Mouse (Mus musculus) MEL (cell line): ENCODE measurements around the gene Gm10964. TPM values are rescaled to one million over a fixed set of nuclear protein-coding genes. Genes with fewer than 3 reads are reported as not detected.

Experiments used
- DNase-seq: peaks from one replicate; pipeline ENCODE4 v3.0.0; 2011; ENCODE audit warnings: low read depth, low spot score
- H3K27ac ChIP-seq: 2 replicates; pipeline ENCODE4 v1.5.1; 2012; ENCODE audit warnings: low read depth, mild to moderate bottlenecking, control low read depth, low read length, moderate library complexity; ENCODE audit not compliant: control insufficient read depth
- H3K27me3 ChIP-seq, 2 experiments: fragments of 150-350 bp in 1 of 2; sonication (generic) in 1 of 2; 2 replicates each; pipeline ENCODE4 v1.6.1; 2012; ENCODE audit warnings: low read length in 2 of 2, mild to moderate bottlenecking in 2 of 2, improper control_type of control experiment in 1 of 2, moderate library complexity in 1 of 2; ENCODE audit not compliant: insufficient read depth in 2 of 2, control insufficient read depth in 1 of 2
- H3K36me3 ChIP-seq, 2 experiments: 2 replicates each; pipeline ENCODE4 v1.6.1; 2012 to 2014; ENCODE audit warnings: low read length in 2 of 2, improper control_type of control experiment in 1 of 2, inconsistent platforms in 1 of 2, mild to moderate bottlenecking in 1 of 2; ENCODE audit not compliant: insufficient read depth in 2 of 2, control insufficient read depth in 1 of 2
- H3K4me1 ChIP-seq, 2 experiments: fragments of 150-350 bp in 1 of 2; sonication (generic) in 1 of 2; 2 replicates each; pipeline ENCODE4 v1.6.1; 2012; ENCODE audit warnings: low read length in 2 of 2, improper control_type of control experiment in 1 of 2, mild to moderate bottlenecking in 1 of 2; ENCODE audit not compliant: insufficient read depth in 2 of 2, control insufficient read depth in 1 of 2
- H3K4me3 ChIP-seq, 2 experiments: fragments of 150-350 bp in 1 of 2; sonication (generic) in 1 of 2; 2 replicates each; pipeline ENCODE4 v1.5.1; 2012; ENCODE audit warnings: low read depth in 2 of 2, low read length in 2 of 2, mild to moderate bottlenecking in 2 of 2, moderate library complexity in 2 of 2, control low read depth in 1 of 2, improper control_type of control experiment in 1 of 2; ENCODE audit not compliant: control insufficient read depth in 1 of 2, insufficient read depth in 1 of 2
- H3K79me2 ChIP-seq: 2 replicates; pipeline ENCODE4 v1.6.1; 2012; ENCODE audit warnings: mild to moderate bottlenecking, low read length, moderate library complexity; ENCODE audit not compliant: control insufficient read depth, poor library complexity, insufficient read depth
- H3K9ac ChIP-seq: 2 replicates; pipeline ENCODE4 v1.6.1; 2012; ENCODE audit warnings: low read depth, mild to moderate bottlenecking, control low read depth, low read length, moderate library complexity; ENCODE audit not compliant: control insufficient read depth, poor library complexity, severe bottlenecking
- H3K9me3 ChIP-seq: fragments of 150-350 bp; sonication (generic); replicated peaks from 2 replicates; pipeline ENCODE4 v1.6.1; 2012; ENCODE audit warnings: mild to moderate bottlenecking, low read length, improper control_type of control experiment, moderate library complexity; ENCODE audit not compliant: insufficient read depth
- CHD1 ChIP-seq: IDR thresholded peaks from 2 replicates; pipeline ENCODE4 v1.6.1; 2012; ENCODE audit warnings: low read depth, mild to moderate bottlenecking, inconsistent platforms, low read length, improper control_type of control experiment
- E2F4 ChIP-seq: IDR thresholded peaks from 2 replicates; pipeline ENCODE4 v1.6.1; 2011; ENCODE audit warnings: low read depth, low read length, improper control_type of control experiment, borderline replicate concordance
- ELF1 ChIP-seq: IDR thresholded peaks from 2 replicates; pipeline ENCODE4 v1.6.1; 2014; ENCODE audit warnings: low read depth, mild to moderate bottlenecking, inconsistent platforms, low read length, improper control_type of control experiment, moderate library complexity
- EP300 ChIP-seq, 2 experiments: IDR thresholded peaks; 2 replicates each; pipeline ENCODE4 v1.6.1; 2011; ENCODE audit warnings: improper control_type of control experiment in 2 of 2, low read length in 2 of 2, low read depth in 1 of 2, mild to moderate bottlenecking in 1 of 2
- ETS1 ChIP-seq: IDR thresholded peaks from 2 replicates; pipeline ENCODE4 v1.6.1; 2012; ENCODE audit warnings: low read depth, mild to moderate bottlenecking, inconsistent platforms, low read length, improper control_type of control experiment, moderate library complexity
- GABPA ChIP-seq: IDR thresholded peaks from 2 replicates; pipeline ENCODE4 v1.6.1; 2012; ENCODE audit warnings: low read depth, mild to moderate bottlenecking, inconsistent platforms, low read length, improper control_type of control experiment, moderate library complexity
- GATA1 ChIP-seq: IDR thresholded peaks from 2 replicates; pipeline ENCODE4 v1.6.1; 2011; ENCODE audit warnings: low read depth, low read length, improper control_type of control experiment
- JUND ChIP-seq: IDR thresholded peaks from 2 replicates; pipeline ENCODE4 v1.6.1; 2011; ENCODE audit warnings: low read depth, mild to moderate bottlenecking, improper control_type of control experiment, low read length
- KAT2A ChIP-seq: conservative IDR thresholded peaks from 2 replicates; pipeline ENCODE4 v1.6.1; 2012; ENCODE audit warnings: low read depth, low read length, improper control_type of control experiment, inconsistent platforms
- MAX ChIP-seq: IDR thresholded peaks from 2 replicates; pipeline ENCODE4 v1.6.1; 2011; ENCODE audit warnings: low read length, improper control_type of control experiment
- MYC ChIP-seq: IDR thresholded peaks from 2 replicates; pipeline ENCODE4 v1.6.1; 2011; ENCODE audit warnings: low read depth, mild to moderate bottlenecking, low read length, improper control_type of control experiment, moderate library complexity
- NRF1 ChIP-seq: IDR thresholded peaks from 2 replicates; pipeline ENCODE4 v1.6.1; 2014; ENCODE audit warnings: low read depth, mild to moderate bottlenecking, inconsistent platforms, low read length, improper control_type of control experiment, moderate library complexity; ENCODE audit not compliant: poor library complexity, insufficient read depth, severe bottlenecking
- POLR2A ChIP-seq, 2 experiments: IDR thresholded peaks; 2 replicates each; pipeline ENCODE4 v1.6.1; 2011 to 2012; ENCODE audit warnings: low read length in 2 of 2, mild to moderate bottlenecking in 2 of 2, control low read depth in 1 of 2, improper control_type of control experiment in 1 of 2, low read depth in 1 of 2, moderate library complexity in 1 of 2; ENCODE audit not compliant: control insufficient read depth in 1 of 2, insufficient read depth in 1 of 2, poor library complexity in 1 of 2
- POLR2AphosphoS5 ChIP-seq: IDR thresholded peaks from 2 replicates; pipeline ENCODE4 v1.6.1; 2012; ENCODE audit warnings: low read depth, borderline replicate concordance, mild to moderate bottlenecking, inconsistent platforms, low read length, moderate library complexity, mixed read lengths
- RCOR1 ChIP-seq: IDR thresholded peaks from 2 replicates; pipeline ENCODE4 v1.6.1; 2012; ENCODE audit warnings: low read depth, mild to moderate bottlenecking, inconsistent platforms, low read length, improper control_type of control experiment
- UBTF ChIP-seq: IDR thresholded peaks from 2 replicates; pipeline ENCODE4 v1.6.1; 2012; ENCODE audit warnings: low read depth, mild to moderate bottlenecking, inconsistent platforms, low read length, improper control_type of control experiment, moderate library complexity, borderline replicate concordance; ENCODE audit not compliant: insufficient read depth
- ZMIZ1 ChIP-seq: IDR thresholded peaks from 2 replicates; pipeline ENCODE4 v1.6.1; 2012; ENCODE audit warnings: low read depth, mild to moderate bottlenecking, inconsistent platforms, low read length, improper control_type of control experiment, moderate library complexity
- polyA plus RNA-seq, 2 experiments: library from polyadenylated mRNA; stranded (reverse) in 1 of 2; unstranded in 1 of 2; fragments of >175 nt in 1 of 2; fragments of >200 nt in 1 of 2; gene quantifications; 2 replicates each; pipeline versions ENCODE4 v1.2.1 to v1.2.4; 2012; ENCODE audit warnings: low replicate concordance in 2 of 2, low read depth in 1 of 2; ENCODE audit not compliant: insufficient read length in 2 of 2, insufficient read depth in 1 of 2, missing spikeins in 1 of 2
- total RNA-seq: library from RNA; depleted of rRNA; stranded (reverse); fragments of 300-350 nt; gene quantifications from 2 replicates; pipeline ENCODE4 v1.2.3, GENCODE M21; 2012

The Gm10964 gene
- total and polyA plus RNA-seq, 3 experiments = not detected

DNA sequence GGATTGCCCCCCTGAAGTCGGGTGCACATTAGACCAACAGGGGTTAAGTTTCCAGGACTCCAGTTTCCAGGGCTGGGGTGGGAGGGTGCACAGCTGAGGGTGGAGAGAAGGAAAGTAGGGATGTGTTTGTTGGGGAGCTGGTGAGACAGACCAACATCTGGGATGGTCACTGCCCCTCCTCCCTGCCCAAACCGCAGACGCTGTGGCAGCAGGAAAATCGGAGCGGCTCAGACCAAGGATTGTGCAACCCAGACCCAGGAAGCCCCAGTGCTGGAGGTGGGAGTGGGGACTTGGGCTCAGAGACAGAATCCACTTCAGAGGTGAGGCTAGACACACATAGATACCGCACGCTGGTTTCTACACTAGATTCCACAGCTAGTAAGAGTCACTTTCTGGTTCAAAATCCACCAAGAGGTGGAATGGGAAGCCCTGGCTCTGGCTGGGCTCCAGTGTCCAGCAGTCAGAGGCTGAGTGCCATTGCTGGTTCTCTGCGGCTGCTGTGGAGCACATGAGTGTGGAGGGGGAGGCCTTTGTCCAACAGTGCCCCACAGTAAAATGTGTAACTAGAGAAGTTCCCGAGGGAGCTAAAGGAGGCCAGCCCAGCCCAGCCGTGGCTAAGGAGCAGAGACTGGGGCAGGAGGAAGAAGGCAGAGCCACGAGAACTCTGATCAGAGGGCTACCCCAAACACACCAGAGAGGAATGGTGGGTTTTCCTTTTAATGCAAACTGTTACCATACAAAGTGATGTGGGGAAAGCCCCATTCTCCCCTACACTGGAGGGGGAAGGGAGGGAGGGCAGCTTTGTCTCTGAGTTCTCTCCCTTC is 4.3 kb upstream of the Gm10964 start:
- Histone ChIP-seq H3K27ac (no peak overlapping the region), H3K4me3 (no peak overlapping the region)

DNA sequence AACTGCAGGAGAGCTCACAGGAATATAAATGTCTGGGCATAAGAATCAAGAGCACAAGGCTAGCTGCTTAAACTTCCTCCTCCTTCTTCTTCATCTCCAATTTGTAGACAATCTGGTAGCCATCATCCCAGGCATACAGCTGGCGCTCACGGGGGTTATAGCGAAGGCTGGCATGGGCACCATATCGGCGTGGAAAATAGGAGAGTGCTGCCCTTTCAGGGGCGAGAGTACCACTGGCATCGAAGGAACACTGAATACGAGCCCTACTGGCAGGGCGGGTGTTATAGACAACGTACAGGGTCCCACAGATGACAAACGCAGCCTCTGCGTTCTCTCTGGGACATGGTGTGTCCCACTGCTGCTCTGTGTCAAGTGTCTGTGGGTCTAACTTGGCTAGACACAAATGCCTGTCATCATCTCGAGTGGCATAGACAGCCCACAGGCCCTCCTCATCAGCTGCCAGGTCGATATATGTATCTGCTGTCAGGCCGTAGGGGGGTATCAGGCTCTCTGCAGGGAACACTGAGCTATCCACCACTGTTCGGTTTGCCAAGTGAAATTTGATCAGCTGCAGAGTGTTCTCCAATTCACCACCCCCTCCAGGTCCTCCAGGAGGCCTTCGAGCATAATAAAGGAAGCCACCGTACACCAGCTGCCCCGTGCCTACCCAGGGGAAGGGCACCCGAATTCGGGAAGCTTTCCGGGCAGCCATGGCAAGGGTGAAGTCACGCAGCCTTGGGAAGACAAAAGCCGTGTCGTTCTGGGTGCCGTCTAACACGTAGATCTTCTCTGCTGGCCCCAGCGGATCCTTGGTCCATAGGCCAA is 3.2 kb upstream of the Gm10964 start:
- H3K4me1 ChIP-seq = no peaks in the 10 kb centered on the region
- H3K9me3 ChIP-seq = no peaks in the 10 kb centered on the region
- H3K27me3 ChIP-seq = no peaks in the 10 kb centered on the region; a peak in 1 of 4 replicates
- no peak overlapping the region for H3K9ac ChIP-seq
- no peaks in the 10 kb centered on the region for H3K79me2 ChIP-seq
- no peaks in the 10 kb centered on the region for H3K36me3 ChIP-seq
- H3K4me3 ChIP-seq = no peak overlapping the region
- no peak overlapping the region for H3K27ac ChIP-seq
- DNase-seq = no peak
- no peak for TF ChIP-seq KAT2A
- no peak for TF ChIP-seq MAX
- no peak for TF ChIP-seq E2F4
- no peak for TF ChIP-seq GATA1
- no peak for TF ChIP-seq POLR2AphosphoS5

More for the DNA sequence above, 4.3 kb upstream of the Gm10964 start:
- no peaks in the 10 kb centered on the region for H3K36me3 ChIP-seq
- DNase-seq = no peak
- no peak for TF ChIP-seq ZMIZ1
- no peak for TF ChIP-seq E2F4
- no peak for TF ChIP-seq POLR2AphosphoS5
- TF ChIP-seq GABPA = no peak
- no peak for TF ChIP-seq POLR2A (IDR thresholded peaks at IDR 0.05; ENCODE audit: control insufficient read depth in 1 of 2, insufficient read depth in 1 of 2, low read depth in 1 of 2, low read length in 2 of 2, poor library complexity in 1 of 2)
- TF ChIP-seq ETS1 = no peak
- TF ChIP-seq MYC = no peak
- TF ChIP-seq NRF1 = no peak
- TF ChIP-seq RCOR1 = no peak
- TF ChIP-seq ELF1 = no peak
- no peak for TF ChIP-seq UBTF
- no peak for TF ChIP-seq CHD1
- no peak for TF ChIP-seq JUND
- TF ChIP-seq EP300 (IDR thresholded peaks at IDR 0.05; ENCODE audit: low read depth in 1 of 2, low read length in 2 of 2) = no peak
- no peaks in the 10 kb centered on the region for H3K9me3 ChIP-seq
- no peaks in the 10 kb centered on the region for H3K4me1 ChIP-seq
- no peaks in the 10 kb centered on the region for H3K79me2 ChIP-seq
- H3K27me3 ChIP-seq = no peaks in the 10 kb centered on the region; a peak in 2 of 4 replicates
- no peak overlapping the region for H3K9ac ChIP-seq
